In genomic region chr11:114068390-114068789, GRCm38 (mm10) we compare ENCODE assay signal across 8 mouse cellular contexts. TPM values are rescaled to one million over a fixed set of nuclear protein-coding genes. Genes with fewer than 3 reads are reported as not detected.
DNase-seq lines count a peak whose midpoint lies in the region; ATAC-seq lines count a peak whose summit lies in the region.

No protein-coding gene starts in this region.

- no peak overlapping the region for H3K4me3 ChIP-seq in embryonic facial prominence, embryonic 14.5 days (ENCODE audit: low read depth, low read length)
- no peak overlapping the region for H3K4me3 ChIP-seq in heart, embryonic 16.5 days (ENCODE audit: low read length)

- H3K9ac ChIP-seq in embryonic facial prominence, embryonic 14.5 days (ENCODE audit: low read depth, low read length) = peak overlapping the region; percentile 47
- H3K9ac ChIP-seq in heart, embryonic 16.5 days (ENCODE audit: low read length) = no peak overlapping the region

- peak; percentile 18 to 19 for DNase-seq in spleen, postnatal 36 days (ENCODE audit: low spot score in 2 of 2)
- no peak for DNase-seq in spleen, adult 12 weeks (ENCODE audit: low spot score)
- DNase-seq in embryonic facial prominence, embryonic 14.5 days (ENCODE audit: low spot score) = peak; percentile 93
- DNase-seq in kidney, postnatal 36 days = peak; percentile 25 to 56
- DNase-seq in lung, postnatal 10 days = peak; percentile 79
- DNase-seq in retina, embryonic 14.5 days (ENCODE audit: low spot score) = peak; percentile 88
- DNase-seq in natural killer cell, adult 2 months (ENCODE audit: low spot score in 2 of 2) = no peak

- H3K4me1 ChIP-seq in embryonic facial prominence, embryonic 14.5 days (ENCODE audit: control insufficient read depth, insufficient read depth, low read length) = peaks cover 27% of the 10 kb centered on the region
- peaks cover 5% of the 10 kb centered on the region; the same call in 1 of the 2 replicates for H3K4me1 ChIP-seq in heart, embryonic 16.5 days (ENCODE audit: control insufficient read depth, insufficient read depth, low read length)

- no peaks in the 10 kb centered on the region for H3K9me3 ChIP-seq in embryonic facial prominence, embryonic 14.5 days (ENCODE audit: control insufficient read depth, low read length)
- no peaks in the 10 kb centered on the region for H3K9me3 ChIP-seq in heart, embryonic 16.5 days (replicated peaks; ENCODE audit: control insufficient read depth, low read length)

- peak; percentile 58 for ATAC-seq in embryonic facial prominence, embryonic 14.5 days (ENCODE audit: low read depth)
- 0 out of 2 replicates have a peak, but pooled peaks have one; percentile 6 for ATAC-seq in heart, embryonic 16.5 days (replicated peaks; ENCODE audit: extremely low read depth, insufficient read depth, low FRiP score)

- peak overlapping the region; percentile 86; the same call in 1 of the 2 replicates for H3K27ac ChIP-seq in embryonic facial prominence, embryonic 14.5 days (replicated peaks; ENCODE audit: low read depth, low read length)
- no peak overlapping the region for H3K27ac ChIP-seq in heart, embryonic 16.5 days (ENCODE audit: low read length)

- peak overlapping the region; percentile 98 for H3K4me2 ChIP-seq in embryonic facial prominence, embryonic 14.5 days (ENCODE audit: low read depth, low read length)
- H3K4me2 ChIP-seq in heart, embryonic 16.5 days (ENCODE audit: low read depth, low read length) = no peak overlapping the region

- peaks cover 11% of the 10 kb centered on the region; the same call in 1 of the 2 replicates for H3K27me3 ChIP-seq in embryonic facial prominence, embryonic 14.5 days (replicated peaks; ENCODE audit: control insufficient read depth, insufficient read depth, low read length)
- H3K27me3 ChIP-seq in heart, embryonic 16.5 days (ENCODE audit: control insufficient read depth, insufficient read depth, low read length) = peaks cover 20% of the 10 kb centered on the region

- no peaks in the 10 kb centered on the region for H3K36me3 ChIP-seq in embryonic facial prominence, embryonic 14.5 days (ENCODE audit: control insufficient read depth, insufficient read depth, low read length)
- no peaks in the 10 kb centered on the region for H3K36me3 ChIP-seq in heart, embryonic 16.5 days (ENCODE audit: control insufficient read depth, insufficient read depth)

- WGBS in embryonic facial prominence, embryonic 14.5 days = 4% methylated on average over 5 of the region's 5 CpGs
- WGBS in heart, embryonic 16.5 days = 7% methylated on average over 5 of the region's 5 CpGs

RNA-seq across cellular contexts. Expression of gene Sdk2, which starts 1.5 kb away (rescaled TPM):
- polyA plus RNA-seq in embryonic facial prominence, embryonic 14.5 days (2014; fragmentation: Nextera tagmentation; extraction: Ambion mirVana) = 5.9 and 6.3 TPM in 2 replicates
- polyA plus RNA-seq in heart, embryonic 16.5 days (2015; fragmentation: Nextera tagmentation; extraction: Ambion mirVana) = 1.1 and 2.1 TPM in 2 replicates

Comparison
In these comparisons a context has a peak if more than half of its experiments do, and no peak if none do; other contexts are left out.
1. DNase-seq: peak in spleen, postnatal 36 days (2 of 2), embryonic facial prominence, embryonic 14.5 days (single experiment), kidney, postnatal 36 days (2 of 2), lung, postnatal 10 days (single experiment) and retina, embryonic 14.5 days (single experiment); none in spleen, adult 12 weeks (single experiment) and natural killer cell, adult 2 months (0 of 2).